Mouse (Mus musculus) heart, embryonic 12.5 days (tissue): ENCODE measurements around the gene Jak2. TPM values are rescaled to one million over a fixed set of nuclear protein-coding genes. Genes with fewer than 3 reads are reported as not detected.

Experiments used
- ATAC-seq: fragments of 200-750 bp; cut with Nextera tagmentation; 2 replicates; pipeline ENCODE4 v1.8.0; 2017; ENCODE audit warnings: moderate TSS enrichment, moderate library complexity; ENCODE audit not compliant: insufficient number of reproducible peaks, low FRiP score
- H3K27ac ChIP-seq: fragments of 300-500 bp; sonication (generic); 2 replicates; pipeline ENCODE4 v1.5.1; 2016; ENCODE audit warnings: mild to moderate bottlenecking, moderate library complexity; ENCODE audit not compliant: poor library complexity, severe bottlenecking
- H3K27me3 ChIP-seq: fragments of 300-500 bp; sonication (generic); replicated peaks from 2 replicates; pipeline ENCODE4 v1.6.1; 2016; ENCODE audit warnings: mild to moderate bottlenecking, moderate library complexity
- H3K36me3 ChIP-seq: fragments of 300-500 bp; sonication (generic); 2 replicates; pipeline ENCODE4 v1.6.1; 2016; ENCODE audit warnings: mild to moderate bottlenecking, moderate library complexity
- H3K4me1 ChIP-seq: fragments of 300-500 bp; sonication (generic); replicated peaks from 2 replicates; pipeline ENCODE4 v1.6.1; 2016; ENCODE audit warnings: mild to moderate bottlenecking
- H3K4me2 ChIP-seq: fragments of 300-500 bp; sonication (generic); 2 replicates; pipeline ENCODE4 v1.6.1; 2016; ENCODE audit warnings: mild to moderate bottlenecking, moderate library complexity
- H3K4me3 ChIP-seq: fragments of 300-500 bp; sonication (generic); 2 replicates; pipeline ENCODE4 v1.5.1; 2016; ENCODE audit warnings: mild to moderate bottlenecking
- H3K9ac ChIP-seq: fragments of 300-500 bp; sonication (generic); 2 replicates; pipeline ENCODE4 v1.6.1; 2016; ENCODE audit warnings: mild to moderate bottlenecking, moderate library complexity
- H3K9me3 ChIP-seq: fragments of 300-500 bp; sonication (generic); replicated peaks from 2 replicates; pipeline ENCODE4 v1.6.1; 2016; ENCODE audit warnings: mild to moderate bottlenecking, moderate library complexity
- WGBS: fragments of 180-500 bp; shearing (Covaris S2); methylation state at CpG from one replicate; pipeline ENCODE4 v1.1.7; 2016; 5-methylcytosine and 5-hydroxymethylcytosine counted together
- polyA plus RNA-seq: library from polyadenylated mRNA; unstranded; fragments of >200 nt; fragmentation: Nextera tagmentation; extraction: Ambion mirVana; gene quantifications from 2 replicates; pipeline ENCODE4 v1.2.1, GENCODE M21; 2016

Jak2 gene
- polyA plus RNA-seq, 1 experiment from 2014 or later = 11.0 TPM

DNA sequence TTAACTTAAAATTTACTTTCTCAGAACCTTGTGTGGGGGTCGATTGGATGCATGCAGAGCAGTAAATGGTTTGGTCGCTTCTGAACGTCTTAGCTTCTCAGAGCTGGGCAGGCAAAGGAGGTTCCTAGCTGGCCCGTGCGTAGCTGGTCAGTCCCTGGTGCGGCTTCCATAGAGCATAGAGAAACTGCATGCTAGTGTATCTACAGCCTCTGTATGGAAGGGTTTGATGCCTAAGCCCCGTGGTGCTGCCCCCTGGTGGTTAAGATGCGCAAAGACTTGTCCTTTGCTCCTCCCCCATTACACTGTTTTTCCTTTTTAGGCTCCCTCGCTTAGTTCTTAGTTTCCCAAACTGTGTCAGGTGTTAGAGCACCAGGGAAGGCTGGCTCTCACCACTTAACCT, 2.1 kb downstream of the Jak2 start:
- Histone ChIP-seq H3K4me2 (peak overlapping the region; percentile 96), H3K4me1 (peaks cover 21% of the 10 kb centered on the region), H3K9me3 (no peaks in the 10 kb centered on the region), H3K27me3 (no peaks in the 10 kb centered on the region), H3K36me3 (0 out of 2 replicates have a peak, but pooled peaks cover 2% of the 10 kb centered on the region), H3K4me3 (peak overlapping the region; percentile 33), H3K27ac (no peak overlapping the region), H3K9ac (0 out of 2 replicates have a peak overlapping the region, but pooled peaks have one; percentile 9)
- WGBS = 4% methylated on average over 9 of the region's 9 CpGs
- peak; percentile 56; the same call in 1 of the 2 replicates for ATAC-seq

DNA sequence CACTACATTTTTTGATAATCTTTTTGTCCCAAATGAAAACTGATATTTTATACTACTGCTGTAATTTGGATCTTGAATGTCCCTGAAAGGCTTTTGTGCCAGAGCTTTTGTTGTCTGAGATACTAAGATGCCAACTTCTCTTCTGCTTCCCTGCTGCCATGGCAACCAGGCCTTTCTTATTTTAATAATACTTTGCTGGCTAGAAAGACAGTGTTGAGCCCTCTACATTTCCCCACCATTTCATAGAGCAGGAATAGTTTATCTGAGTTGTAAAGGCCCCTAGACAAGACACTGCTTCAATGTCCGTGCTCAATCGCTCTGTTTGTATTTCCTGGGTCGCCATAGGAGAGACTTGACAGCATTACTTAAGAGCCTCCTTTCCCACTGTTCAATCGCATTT, 3.0 kb downstream of the Jak2 start:
- Histone ChIP-seq H3K4me3 (no peak overlapping the region), H3K27ac (no peak overlapping the region), H3K4me2 (no peak overlapping the region), H3K4me1 (peaks cover 15% of the 10 kb centered on the region), H3K9me3 (no peaks in the 10 kb centered on the region), H3K27me3 (no peaks in the 10 kb centered on the region), H3K36me3 (0 out of 2 replicates have a peak, but pooled peaks cover 2% of the 10 kb centered on the region), H3K9ac (no peak overlapping the region)
- 69% methylated on average over 4 of the region's 4 CpGs for WGBS
- no peak for ATAC-seq

DNA sequence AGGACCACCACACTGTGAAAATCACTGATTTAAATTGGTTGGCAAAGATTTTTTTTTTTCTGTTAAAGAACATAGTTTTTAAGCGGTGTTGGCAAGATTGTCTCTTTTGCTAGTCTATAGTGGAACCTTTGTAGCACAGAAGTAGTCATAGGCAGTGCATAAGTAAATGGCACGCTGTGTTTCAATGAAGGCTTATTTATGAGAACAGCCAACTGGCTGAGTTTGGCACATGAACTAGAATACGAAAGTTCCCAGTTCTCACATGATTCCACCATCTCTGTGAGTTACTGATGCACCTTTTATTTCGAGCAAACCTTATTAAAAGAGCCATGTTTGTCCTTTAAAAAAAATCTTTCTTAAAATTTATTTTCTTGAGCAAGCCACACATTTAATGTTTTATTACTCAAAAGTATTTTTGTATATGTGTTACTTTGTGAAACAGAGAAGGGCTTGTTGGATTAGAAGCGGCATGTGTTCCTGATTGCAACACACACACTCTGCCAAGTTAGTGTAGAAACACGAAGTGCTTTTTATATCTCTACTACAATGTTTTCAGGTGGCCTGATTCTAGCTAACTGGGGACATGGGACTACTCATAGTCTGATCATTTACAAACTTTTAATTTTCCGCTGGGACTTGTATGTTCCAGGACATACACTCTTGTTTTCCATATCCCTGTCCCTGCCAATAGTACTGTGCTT, 3.8 kb downstream of the Jak2 start:
- H3K27ac ChIP-seq = no peak overlapping the region
- no peak overlapping the region for H3K9ac ChIP-seq
- H3K4me3 ChIP-seq = no peak overlapping the region
- no peak for ATAC-seq
- peaks cover 7% of the 10 kb centered on the region for H3K4me1 ChIP-seq
- H3K27me3 ChIP-seq = no peaks in the 10 kb centered on the region
- H3K36me3 ChIP-seq = 0 out of 2 replicates have a peak, but pooled peaks cover 2% of the 10 kb centered on the region
- H3K9me3 ChIP-seq = no peaks in the 10 kb centered on the region
- H3K4me2 ChIP-seq = no peak overlapping the region
- 89% methylated on average over 7 of the region's 7 CpGs for WGBS

DNA sequence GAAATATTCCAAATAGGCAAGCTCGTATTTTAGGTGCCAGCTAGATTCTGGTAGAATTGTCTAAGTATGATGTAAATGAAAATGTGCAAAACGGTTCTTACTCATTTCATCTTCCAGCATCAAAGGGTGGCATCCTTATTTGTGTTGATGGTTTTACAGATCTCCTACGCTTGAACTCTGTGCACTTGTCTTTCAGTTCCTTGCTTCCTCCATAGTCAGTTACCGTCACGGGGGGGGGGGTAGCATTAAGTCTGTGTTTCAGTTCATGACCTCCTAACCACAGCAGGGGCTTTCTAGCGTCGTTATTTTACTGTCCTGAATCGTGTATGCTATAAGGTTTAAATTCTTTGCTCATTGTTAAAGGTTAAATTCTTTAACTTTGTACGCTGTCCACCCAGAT, 10.0 kb downstream of the Jak2 start:
- Histone ChIP-seq H3K27ac (no peak overlapping the region), H3K27me3 (no peaks in the 10 kb centered on the region), H3K9me3 (no peaks in the 10 kb centered on the region), H3K4me1 (peaks cover 11% of the 10 kb centered on the region), H3K4me2 (no peak overlapping the region), H3K9ac (no peak overlapping the region), H3K36me3 (peaks cover 6% of the 10 kb centered on the region), H3K4me3 (no peak overlapping the region)
- WGBS = 87% methylated on average over 9 of the region's 9 CpGs
- no peak for ATAC-seq

DNA sequence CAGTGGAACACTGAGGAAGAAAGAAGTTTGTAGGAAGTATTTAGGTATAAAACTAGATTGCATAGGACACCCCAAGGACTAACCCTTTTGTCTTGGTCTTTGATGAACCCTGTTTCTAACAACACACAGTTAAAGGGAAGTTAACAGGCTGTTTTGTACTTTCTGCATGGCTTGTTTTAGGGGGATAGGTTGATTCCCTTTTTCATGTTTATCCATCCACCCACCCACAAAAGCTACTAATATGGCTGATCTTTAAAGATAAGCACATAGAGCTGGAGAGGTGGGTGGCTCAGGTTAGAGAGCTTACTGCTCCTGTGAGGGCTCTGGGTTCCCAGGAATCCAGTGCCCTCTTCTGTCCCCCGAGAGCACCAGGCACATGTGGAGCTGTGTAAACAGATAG, 11.9 kb downstream of the Jak2 start:
- peaks cover 6% of the 10 kb centered on the region for H3K36me3 ChIP-seq
- H3K9ac ChIP-seq = no peak overlapping the region
- no peaks in the 10 kb centered on the region for H3K27me3 ChIP-seq
- H3K4me1 ChIP-seq = peaks cover 11% of the 10 kb centered on the region
- no peak overlapping the region for H3K4me2 ChIP-seq
- 80% methylated on average over 1 of the region's 1 CpGs for WGBS
- H3K27ac ChIP-seq = no peak overlapping the region
- ATAC-seq = no peak
- H3K9me3 ChIP-seq = no peaks in the 10 kb centered on the region
- no peak overlapping the region for H3K4me3 ChIP-seq

DNA sequence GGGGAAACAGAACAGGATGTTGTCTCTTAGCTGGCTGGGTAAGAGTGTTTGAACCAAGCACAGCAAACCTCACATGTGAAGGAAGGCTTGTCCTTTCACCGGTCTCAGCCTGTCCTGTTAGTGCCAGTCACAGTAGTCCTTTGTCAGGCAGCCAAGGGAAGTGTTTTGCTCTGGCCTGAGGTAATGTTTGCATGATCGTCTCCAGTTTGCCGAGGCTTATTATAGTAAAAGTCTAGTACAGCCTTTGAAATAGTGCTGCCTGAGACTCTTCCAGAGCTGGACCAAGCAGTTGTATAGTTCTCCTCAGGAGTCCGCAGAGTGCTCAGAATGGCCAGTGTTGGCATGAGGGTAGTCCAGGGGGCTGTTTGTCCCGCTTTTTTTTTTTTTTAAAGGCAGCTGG, 13.9 kb downstream of the Jak2 start:
- H3K27me3 ChIP-seq = no peaks in the 10 kb centered on the region
- H3K27ac ChIP-seq = peak overlapping the region; percentile 49
- H3K36me3 ChIP-seq = peaks cover 6% of the 10 kb centered on the region
- ATAC-seq = no peak
- H3K4me2 ChIP-seq = no peak overlapping the region; the same call in 1 of the 2 replicates
- peaks cover 17% of the 10 kb centered on the region for H3K4me1 ChIP-seq
- no peak overlapping the region for H3K4me3 ChIP-seq
- 54% methylated on average over 5 of the region's 5 CpGs for WGBS
- no peaks in the 10 kb centered on the region for H3K9me3 ChIP-seq
- H3K9ac ChIP-seq = no peak overlapping the region

DNA sequence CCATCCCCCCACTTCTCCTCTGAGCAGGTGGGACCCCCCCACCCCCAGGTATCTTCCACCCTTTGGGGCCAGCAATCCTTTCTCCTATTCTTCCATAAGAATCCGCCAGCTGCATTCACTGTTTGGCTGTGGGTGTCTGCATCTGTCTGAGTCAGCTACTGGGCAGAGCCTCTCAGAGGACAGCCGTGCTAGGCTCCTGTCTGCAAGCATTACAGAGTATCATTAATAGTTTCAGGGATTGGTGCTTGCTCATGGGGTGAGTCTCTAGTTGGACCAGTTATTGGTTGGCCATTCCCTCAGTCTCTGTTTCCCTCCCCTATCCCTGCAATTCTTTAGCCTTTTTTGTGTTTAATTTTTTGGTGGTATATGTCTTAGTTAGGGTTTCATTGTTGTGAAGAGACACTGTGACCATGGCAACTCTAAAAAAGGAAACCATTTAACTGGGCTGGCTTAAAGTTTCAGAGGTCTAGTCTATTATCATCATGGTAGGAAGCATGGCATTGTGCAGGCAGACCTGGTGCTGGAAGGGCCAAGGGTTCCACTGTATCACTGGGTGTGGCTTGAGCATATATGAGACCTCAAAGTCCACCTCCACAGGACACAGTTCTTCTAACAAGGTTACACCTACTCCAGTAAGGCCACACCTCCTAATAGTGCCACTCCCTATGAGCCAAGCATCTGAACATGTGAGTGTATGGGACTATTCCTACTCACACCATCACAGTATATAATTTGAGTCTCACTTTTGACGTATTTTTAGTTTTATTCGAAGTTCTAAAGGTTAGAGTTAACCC, 15.6 kb downstream of the Jak2 start:
- H3K4me2 ChIP-seq = no peak overlapping the region
- H3K27ac ChIP-seq = no peak overlapping the region
- ATAC-seq = no peak
- H3K4me3 ChIP-seq = no peak overlapping the region
- WGBS = 84% methylated on average over 4 of the region's 4 CpGs
- no peak overlapping the region for H3K9ac ChIP-seq
- peaks cover 22% of the 10 kb centered on the region for H3K4me1 ChIP-seq
- no peaks in the 10 kb centered on the region for H3K27me3 ChIP-seq
- H3K9me3 ChIP-seq = no peaks in the 10 kb centered on the region
- peaks cover 6% of the 10 kb centered on the region for H3K36me3 ChIP-seq

DNA sequence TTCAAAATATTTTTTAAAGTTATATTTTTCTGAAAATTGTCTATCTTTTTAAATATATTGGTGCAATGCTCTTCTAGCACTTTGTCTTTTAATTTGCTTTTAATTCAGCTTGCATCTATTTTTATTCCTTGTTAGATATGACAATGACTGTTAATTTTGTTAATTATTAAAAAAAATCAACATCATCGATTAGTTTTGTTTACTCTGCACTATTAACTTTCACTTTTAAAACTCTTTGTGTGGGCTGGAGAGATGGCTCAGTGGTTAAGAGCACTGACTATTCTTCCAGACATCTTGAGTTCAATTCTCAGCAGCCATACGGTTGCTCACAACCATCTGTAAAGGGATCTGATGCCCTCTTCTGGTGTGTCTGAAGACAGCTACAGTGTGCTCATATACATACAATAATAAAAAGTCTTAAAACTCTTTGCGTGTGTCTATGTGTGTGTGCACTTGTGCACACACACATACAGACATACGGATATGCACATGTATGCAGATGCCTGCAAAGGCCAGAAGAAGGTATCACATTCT, 17.2 kb downstream of the Jak2 start:
- H3K27me3 ChIP-seq = no peaks in the 10 kb centered on the region
- H3K9ac ChIP-seq = no peak overlapping the region
- no peaks in the 10 kb centered on the region for H3K9me3 ChIP-seq
- no peak overlapping the region for H3K27ac ChIP-seq
- no peaks in the 10 kb centered on the region for H3K36me3 ChIP-seq
- 92% methylated on average over 4 of the region's 4 CpGs for WGBS
- H3K4me2 ChIP-seq = no peak overlapping the region
- no peak overlapping the region for H3K4me3 ChIP-seq
- ATAC-seq = no peak
- peaks cover 22% of the 10 kb centered on the region for H3K4me1 ChIP-seq

DNA sequence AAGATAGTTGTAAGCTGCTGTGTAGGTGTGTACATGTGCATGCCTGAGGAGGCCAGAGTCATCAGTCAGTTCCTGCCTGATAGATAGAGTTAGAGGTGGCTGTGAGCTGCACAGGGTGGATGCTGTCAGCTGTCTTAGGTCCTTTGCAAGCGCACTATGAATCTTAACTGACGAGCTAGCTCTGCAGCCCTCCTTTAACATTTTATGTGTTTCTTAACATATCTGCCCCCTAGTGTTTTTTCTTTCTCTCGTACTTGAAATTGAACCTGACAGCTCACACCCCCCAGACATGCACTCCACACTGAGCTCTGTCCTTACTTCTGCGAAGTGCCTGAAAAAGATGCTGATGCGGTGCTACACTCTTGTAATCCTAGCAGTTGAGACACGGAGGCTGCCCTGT, 18.6 kb downstream of the Jak2 start:
- Histone ChIP-seq H3K4me2 (no peak overlapping the region), H3K4me1 (peaks cover 19% of the 10 kb centered on the region), H3K27ac (no peak overlapping the region), H3K36me3 (no peaks in the 10 kb centered on the region), H3K9me3 (no peaks in the 10 kb centered on the region), H3K27me3 (no peaks in the 10 kb centered on the region), H3K4me3 (no peak overlapping the region), H3K9ac (no peak overlapping the region)
- ATAC-seq = no peak
- WGBS = 41% methylated on average over 6 of the region's 6 CpGs

DNA sequence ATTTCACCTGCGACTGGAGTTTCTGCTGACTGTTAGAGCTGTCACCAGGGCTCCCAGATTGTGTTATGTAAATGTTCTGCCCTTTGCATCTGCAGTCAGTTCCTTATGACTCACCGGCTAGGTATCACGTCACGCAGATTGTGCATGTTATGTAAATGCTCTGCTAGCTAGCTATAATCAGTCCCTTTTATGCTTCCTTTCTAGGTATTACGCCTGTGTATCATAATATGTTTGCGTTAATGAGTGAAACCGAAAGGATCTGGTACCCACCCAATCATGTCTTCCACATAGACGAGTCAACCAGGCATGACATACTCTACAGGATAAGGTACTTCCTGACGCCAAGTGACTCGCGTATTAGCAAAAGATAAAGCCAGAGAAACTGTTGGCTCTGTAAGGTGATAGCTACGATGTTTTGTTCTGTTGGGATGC, 19.5 kb downstream of the Jak2 start:
- WGBS = 36% methylated on average over 12 of the region's 12 CpGs
- Histone ChIP-seq H3K27me3 (no peaks in the 10 kb centered on the region), H3K9ac (0 out of 2 replicates have a peak overlapping the region, but pooled peaks have one; percentile 34), H3K27ac (peak overlapping the region; percentile 1; the same call in 1 of the 2 replicates), H3K4me1 (peaks cover 12% of the 10 kb centered on the region), H3K36me3 (peaks cover 5% of the 10 kb centered on the region; the same call in 1 of the 2 replicates), H3K4me3 (peak overlapping the region; percentile 23; the same call in 1 of the 2 replicates), H3K4me2 (peak overlapping the region; percentile 50), H3K9me3 (no peaks in the 10 kb centered on the region)
- ATAC-seq = no peak
